Mouse (Mus musculus): ENCODE results near the gene Nap1l3. TPM values are rescaled to one million over a fixed set of nuclear protein-coding genes. Genes with fewer than 3 reads are reported as not detected.

The Nap1l3 gene
- 1 to 10 TPM; 1.2 to 1.9 TPM for total RNA-seq (2021)

DNA sequence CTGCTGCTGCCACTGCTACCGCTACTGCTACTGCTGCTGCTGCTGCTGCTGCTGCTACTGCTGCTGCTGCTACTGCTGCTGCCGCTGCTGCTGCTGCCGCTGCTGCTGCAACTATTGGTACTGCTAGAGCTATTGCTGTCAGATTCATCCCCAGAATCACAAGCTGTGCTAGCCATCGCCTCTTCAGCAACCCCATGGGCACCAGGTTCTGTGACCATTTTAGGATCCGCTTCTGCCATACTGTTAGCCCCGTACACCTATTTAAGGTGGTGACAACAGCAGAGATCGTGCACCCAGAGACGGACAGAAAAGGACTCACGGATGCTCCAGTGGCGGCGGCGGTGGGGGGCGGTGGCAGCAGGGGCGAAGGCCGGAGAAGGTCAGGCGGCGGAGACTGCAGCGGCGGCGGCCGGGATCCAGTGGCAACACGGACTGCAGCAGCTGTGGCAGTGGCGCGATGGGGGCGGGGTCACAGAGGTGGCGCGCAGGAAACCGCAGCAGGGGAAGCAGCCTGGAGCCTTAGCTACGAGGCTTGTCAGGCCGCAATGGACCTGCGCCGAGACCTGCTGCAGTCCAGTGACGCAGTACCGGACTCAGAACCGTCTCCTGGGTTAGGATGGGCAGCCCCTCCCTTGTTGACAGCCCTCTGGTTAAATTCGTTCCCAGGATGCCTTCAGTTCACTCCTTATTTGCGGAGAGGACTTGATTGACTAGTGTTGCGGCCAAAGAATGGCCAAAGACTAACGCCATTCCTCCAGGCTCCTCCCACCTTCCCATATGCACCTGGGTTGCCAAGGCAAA is at the start of gene Nap1l3:
Gene Nap1l3 (minus strand): TSS at position 621 of the 801 bp plus-strand sequence.
- intact Hi-C loops (cut with DNase I) = no loop called here
- peak; percentile 40 to 44 for DNase-seq

DNA sequence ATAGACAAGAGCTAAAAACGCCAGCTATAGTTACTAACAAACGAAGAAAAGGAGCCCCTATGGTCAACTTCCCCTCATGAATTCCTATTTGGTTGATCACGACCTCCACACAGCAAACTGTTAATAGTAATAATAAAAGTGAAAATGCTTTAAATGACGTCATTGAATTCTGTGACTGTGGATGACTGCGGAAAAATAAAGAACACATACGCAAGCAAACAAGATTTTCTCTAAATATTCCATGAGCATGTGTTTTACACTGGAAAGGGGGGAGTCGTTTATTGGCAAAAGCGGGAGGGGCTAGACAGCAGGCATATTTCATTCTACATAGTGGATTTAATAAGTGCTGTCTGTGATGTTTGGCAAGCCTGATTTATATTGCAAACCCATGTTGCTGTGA is 451 bp upstream of the Nap1l3 start:
- intact Hi-C loops (cut with DNase I) = no loop called here
- no peak for DNase-seq

All from heart, postnatal 36 days (tissue).